27 mouse cellular contexts compared by ENCODE assay signal in the genomic region with DNA sequence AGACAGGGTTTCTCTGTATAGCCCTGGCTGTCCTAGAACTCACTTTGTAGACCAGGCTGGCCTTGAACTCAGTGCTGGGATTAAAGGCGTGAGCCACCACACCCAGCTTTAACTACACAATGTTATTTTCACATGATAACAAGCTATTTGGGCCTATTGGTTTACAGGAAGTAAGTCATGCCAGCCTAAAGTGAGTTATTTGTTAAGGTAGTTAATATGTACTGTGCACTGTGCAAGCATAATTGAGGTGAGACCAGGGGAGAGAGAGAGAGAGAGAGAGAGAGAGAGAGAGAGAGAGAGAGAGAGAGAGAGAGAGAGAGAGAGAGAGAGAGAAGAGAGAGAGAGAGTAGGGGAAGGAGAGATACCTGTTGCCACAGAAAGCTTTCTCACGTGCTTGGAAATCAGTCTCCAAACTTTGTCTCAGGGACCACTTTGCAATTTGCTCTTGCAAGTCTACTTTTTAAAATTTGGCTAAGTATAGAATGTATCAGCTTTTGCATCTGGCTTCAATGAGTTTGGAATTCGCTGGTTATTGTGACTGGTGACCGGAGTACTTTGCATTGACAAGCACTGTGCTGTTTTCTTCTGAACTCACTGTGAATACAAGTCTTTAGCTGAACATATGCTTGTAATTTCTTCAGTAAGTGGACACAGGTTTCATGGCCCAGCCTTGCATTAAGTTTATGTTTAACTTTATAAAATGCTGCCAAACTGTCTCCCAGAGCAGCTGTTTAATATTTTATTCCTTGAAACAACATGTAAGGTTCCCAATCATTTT. TPM values are rescaled to one million over a fixed set of nuclear protein-coding genes. Genes with fewer than 3 reads are reported as not detected.
DNase-seq lines count a peak whose midpoint lies in the region; ATAC-seq lines count a peak whose summit lies in the region.
"Had no signal": no experiment of that assay in that cellular context is flagged by ENCODE, and none has a peak within 500 bp of the region (broad histone marks: within the 10 kb centered on the region; RNA-seq: fewer than 3 reads in every experiment).

No protein-coding gene starts in this region.

- H3K27me3 ChIP-seq in embryonic facial prominence, embryonic 11.5 days (ENCODE audit: control insufficient read depth, insufficient read depth, low read length): no peaks in the 10 kb centered on the region
- H3K27me3 ChIP-seq: CH12.LX; heart, embryonic 13.5 days; limb, embryonic 15.5 days; liver, embryonic 15.5 days had no signal

- no peak overlapping the region for H3K4me3 ChIP-seq in embryonic facial prominence, embryonic 11.5 days (ENCODE audit: low read depth, low read length)
- H3K4me3 ChIP-seq: heart, embryonic 13.5 days; limb, embryonic 15.5 days; liver, embryonic 15.5 days had no signal

- no peaks in the 10 kb centered on the region for H3K9me3 ChIP-seq in embryonic facial prominence, embryonic 11.5 days (replicated peaks; ENCODE audit: control insufficient read depth, low read length)
- H3K9me3 ChIP-seq: heart, embryonic 13.5 days; limb, embryonic 15.5 days; liver, embryonic 15.5 days had no signal

- WGBS in embryonic facial prominence, embryonic 11.5 days: 33% methylated on average over 4 of the region's 4 CpGs

- H3K4me2 ChIP-seq in embryonic facial prominence, embryonic 11.5 days (ENCODE audit: low read depth, low read length): no peak overlapping the region
- H3K4me2 ChIP-seq: heart, embryonic 13.5 days; hindbrain, embryonic 14.5 days; limb, embryonic 15.5 days; liver, embryonic 15.5 days; midbrain, embryonic 11.5 days had no signal

- no peaks in the 10 kb centered on the region for H3K36me3 ChIP-seq in embryonic facial prominence, embryonic 11.5 days (replicated peaks; ENCODE audit: control insufficient read depth, insufficient read depth, low read depth, low read length)
- H3K36me3 ChIP-seq: heart, embryonic 13.5 days; limb, embryonic 15.5 days; liver, embryonic 15.5 days had no signal

- peak; percentile 59 for ATAC-seq in embryonic facial prominence, embryonic 11.5 days (replicated peaks; ENCODE audit: insufficient number of reproducible peaks, low FRiP score, low TSS enrichment, low read depth)
- ATAC-seq: intestine, embryonic 16.5 days had no signal

- no peaks in the 10 kb centered on the region for H3K4me1 ChIP-seq in embryonic facial prominence, embryonic 11.5 days (ENCODE audit: control insufficient read depth, insufficient read depth, low read length)
- H3K4me1 ChIP-seq: heart, embryonic 13.5 days; limb, embryonic 15.5 days; liver, embryonic 15.5 days had no signal

- DNase-seq in kidney, adult 9 months: peak; percentile 2
- DNase-seq in kidney, adult 8-10 months: no peak
- DNase-seq in embryonic facial prominence, embryonic 11.5 days (ENCODE audit: low spot score): peak; percentile 89
- DNase-seq in hindlimb bud, embryonic 11.5 days (ENCODE audit: extremely low spot score, low read depth, low spot score): peak; percentile 68
- no peak for DNase-seq in heart, adult 18-20 months
- DNase-seq in cerebellum, postnatal 14 days: no peak
- DNase-seq in gastrocnemius, adult 18-20 months (ENCODE audit: low spot score): no peak
- DNase-seq: cerebellum, adult 8-10 months; heart, adult 11 months; retina, postnatal 1 day; thymus, postnatal 25 days had no signal

- no peak overlapping the region for H3K9ac ChIP-seq in embryonic facial prominence, embryonic 11.5 days (replicated peaks; ENCODE audit: low read length)
- H3K9ac ChIP-seq: heart, embryonic 13.5 days; hindbrain, embryonic 14.5 days; limb, embryonic 15.5 days; liver, embryonic 15.5 days had no signal

- peak overlapping the region; percentile 52 for H3K27ac ChIP-seq in embryonic facial prominence, embryonic 11.5 days (replicated peaks; ENCODE audit: low read depth, low read length)
- H3K27ac ChIP-seq: heart, embryonic 13.5 days; hindbrain, embryonic 14.5 days; limb, embryonic 15.5 days; liver, embryonic 15.5 days; macrophage had no signal

RNA-seq across cellular contexts. Expression of a gene that starts 33.6 kb away (rescaled TPM):
- not detected in 2 replicates for polyA plus RNA-seq in embryonic facial prominence, embryonic 11.5 days (2014; fragmentation: Nextera tagmentation; extraction: Ambion mirVana)
- total RNA-seq in heart, adult 18-20 months (2021): not detected
- not detected for total RNA-seq in gastrocnemius, adult 18-20 months (2021)
- total RNA-seq: CH12.LX; gastrocnemius, adult 8-10 months; heart, postnatal 25 days; layer of hippocampus, postnatal 10 days; left cerebral cortex, adult 8-10 months; MEL had no signal
- polyA plus RNA-seq: forebrain, embryonic 11.5 days; heart, embryonic 13.5 days; hindbrain, embryonic 14.5 days; intestine, embryonic 16.5 days; large intestine, adult 2 months; limb, embryonic 15.5 days; liver, embryonic 15.5 days; lung, embryonic 16.5 days; macrophage; midbrain, embryonic 11.5 days had no signal

Comparison
In these comparisons a context has a peak if more than half of its experiments do, and no peak if none do; other contexts are left out.
1. DNase-seq: peak in kidney, adult 9 months (single experiment), embryonic facial prominence, embryonic 11.5 days (single experiment) and hindlimb bud, embryonic 11.5 days (single experiment); none in kidney, adult 8-10 months (0 of 2), heart, adult 18-20 months (0 of 2), cerebellum, postnatal 14 days (0 of 2) and gastrocnemius, adult 18-20 months (single experiment).